Mouse (Mus musculus) midbrain, embryonic 14.5 days (tissue): ENCODE results near the gene Tmem185b. TPM values are rescaled to one million over a fixed set of nuclear protein-coding genes. Genes with fewer than 3 reads are reported as not detected.

Experiments used
- ATAC-seq: fragments of 200-750 bp; cut with Nextera tagmentation; 2 replicates; pipeline ENCODE4 v1.8.0; 2017; ENCODE audit warnings: moderate number of reproducible peaks, moderate library complexity; ENCODE audit not compliant: low FRiP score, low TSS enrichment
- DNase-seq: peaks from one replicate; pipeline ENCODE4 v3.0.0-alpha.2; 2015
- H3K27ac ChIP-seq: fragments of 300-500 bp; sonication (generic); replicated peaks from 2 replicates; pipeline ENCODE4 v1.5.1; 2014; ENCODE audit warnings: mild to moderate bottlenecking, low read depth, low read length, moderate library complexity
- H3K27me3 ChIP-seq: fragments of 300-500 bp; sonication (generic); 2 replicates; pipeline ENCODE4 v1.6.1; 2014; ENCODE audit warnings: low read length, control low read depth, mixed read lengths; ENCODE audit not compliant: control insufficient read depth, insufficient read depth
- H3K36me3 ChIP-seq: fragments of 300-500 bp; sonication (generic); 2 replicates; pipeline ENCODE4 v1.6.1; 2014; ENCODE audit warnings: low read length, control low read depth; ENCODE audit not compliant: control insufficient read depth, insufficient read depth
- H3K4me1 ChIP-seq: fragments of 300-500 bp; sonication (generic); 2 replicates; pipeline ENCODE4 v1.6.1; 2014; ENCODE audit warnings: mild to moderate bottlenecking, antibody characterized with exemption, low read length, control low read depth; ENCODE audit not compliant: control insufficient read depth, insufficient read depth
- H3K4me2 ChIP-seq: fragments of 300-500 bp; sonication (generic); 2 replicates; pipeline ENCODE4 v1.6.1; 2014; ENCODE audit warnings: mild to moderate bottlenecking, low read length, moderate library complexity
- H3K4me3 ChIP-seq: fragments of 300-500 bp; sonication (generic); replicated peaks from 2 replicates; pipeline ENCODE4 v1.5.1; 2014; ENCODE audit warnings: low read depth, low read length
- H3K9ac ChIP-seq: fragments of 300-500 bp; sonication (generic); replicated peaks from 2 replicates; pipeline ENCODE4 v1.6.1; 2014; ENCODE audit warnings: mild to moderate bottlenecking, low read length, moderate library complexity
- H3K9me3 ChIP-seq: fragments of 300-500 bp; sonication (generic); 2 replicates; pipeline ENCODE4 v1.6.1; 2016; ENCODE audit warnings: low read length, control low read depth, mixed read lengths; ENCODE audit not compliant: control insufficient read depth
- WGBS: fragments of 180-500 bp; shearing (Covaris S2); extraction: QIAGEN DNeasy Blood & Tissue Kit; methylation state at CpG from one replicate; pipeline ENCODE4 v1.1.7; 2014; 5-methylcytosine and 5-hydroxymethylcytosine counted together
- polyA plus RNA-seq: library from polyadenylated mRNA; unstranded; fragments of >200 nt; fragmentation: Nextera tagmentation; extraction: Ambion mirVana; gene quantifications from 2 replicates; pipeline ENCODE4 v1.2.1, GENCODE M21; 2014

Tmem185b gene
- polyA plus RNA-seq, 1 experiment from 2014 or later = 19.8 TPM

DNA sequence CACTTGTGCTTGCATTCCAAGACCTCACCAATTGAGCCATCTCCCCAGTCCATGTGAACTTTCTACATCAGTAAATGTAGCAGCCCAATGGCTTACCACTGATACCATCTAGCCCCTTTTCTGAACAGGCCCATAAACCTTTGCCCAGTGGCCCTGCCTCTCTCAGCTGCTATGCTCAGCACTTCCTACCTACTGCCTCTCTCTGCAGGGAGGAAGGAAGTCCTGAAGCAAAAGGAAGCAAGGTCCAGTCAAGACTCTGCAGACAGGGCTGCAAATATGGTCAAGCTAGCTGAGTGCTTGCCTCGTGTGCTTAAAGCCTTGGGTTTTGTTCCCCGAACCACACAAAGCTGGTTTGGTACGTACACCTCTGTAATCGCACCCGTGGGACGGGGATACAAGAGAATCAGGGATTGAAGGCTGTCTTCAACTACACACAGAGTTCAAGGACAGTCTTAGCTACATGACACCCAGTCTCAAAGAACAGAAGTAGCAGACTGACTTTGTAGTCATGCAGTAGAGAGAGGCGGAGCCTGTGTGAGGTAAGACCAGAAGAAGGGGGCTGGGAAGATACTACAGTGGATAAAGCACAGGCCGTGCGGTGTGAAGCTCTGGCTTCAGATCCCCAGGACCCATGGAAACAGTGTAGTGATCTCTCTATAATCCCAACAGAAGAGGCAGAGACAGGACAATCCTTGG lies 27.3 kb upstream of the Tmem185b start:
- Histone ChIP-seq H3K9me3 (no peaks in the 10 kb centered on the region), H3K36me3 (no peaks in the 10 kb centered on the region), H3K27me3 (no peaks in the 10 kb centered on the region), H3K27ac (no peak overlapping the region; the same call in 1 of the 2 replicates), H3K4me2 (no peak overlapping the region), H3K4me3 (no peak overlapping the region), H3K4me1 (peaks cover 8% of the 10 kb centered on the region), H3K9ac (no peak overlapping the region)
- ATAC-seq = no peak
- WGBS = 90% methylated on average over 9 of the region's 9 CpGs
- no peak for DNase-seq

GRCm38 (mm10) chr1:119499456-119499855 lies 26.5 kb upstream of the Tmem185b start:
- no peaks in the 10 kb centered on the region for H3K9me3 ChIP-seq
- 91% methylated on average over 10 of the region's 10 CpGs for WGBS
- no peaks in the 10 kb centered on the region for H3K27me3 ChIP-seq
- ATAC-seq (no peak), DNase-seq (no peak)
- no peak overlapping the region for H3K27ac ChIP-seq
- no peak overlapping the region for H3K4me3 ChIP-seq
- H3K9ac ChIP-seq = no peak overlapping the region
- H3K4me2 ChIP-seq = no peak overlapping the region
- peaks cover 13% of the 10 kb centered on the region for H3K4me1 ChIP-seq
- H3K36me3 ChIP-seq = no peaks in the 10 kb centered on the region

DNA sequence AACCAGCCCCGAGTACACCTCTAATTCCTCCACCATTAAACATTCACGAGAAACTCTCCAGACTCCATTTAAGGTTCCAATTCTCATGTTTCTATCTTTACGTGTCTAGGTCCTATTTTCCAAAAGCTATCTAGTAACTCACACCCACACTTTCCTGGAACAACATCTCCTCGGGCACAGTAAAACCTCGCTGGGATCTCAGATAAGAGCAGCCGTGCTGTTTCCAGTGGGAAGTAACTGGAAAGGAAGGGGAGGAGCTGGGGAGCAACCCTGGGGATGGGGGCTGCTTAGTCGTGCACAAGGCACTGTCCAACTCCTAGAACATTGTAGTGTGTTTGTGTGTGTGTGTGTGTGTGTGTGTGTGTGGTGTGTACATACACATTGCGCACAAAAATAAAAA lies 24.1 kb upstream of the Tmem185b start:
- Histone ChIP-seq H3K27ac (no peak overlapping the region), H3K4me2 (no peak overlapping the region), H3K4me1 (peaks cover 18% of the 10 kb centered on the region), H3K9me3 (no peaks in the 10 kb centered on the region), H3K36me3 (no peaks in the 10 kb centered on the region), H3K27me3 (no peaks in the 10 kb centered on the region; the same call in 1 of the 2 replicates), H3K9ac (no peak overlapping the region), H3K4me3 (no peak overlapping the region)
- DNase-seq (no peak), ATAC-seq (no peak)
- 83% methylated on average over 8 of the region's 8 CpGs for WGBS

- H3K9me3 ChIP-seq = no peaks in the 10 kb centered on the region
- H3K4me2 ChIP-seq = peak overlapping the region; percentile 79
- no peaks in the 10 kb centered on the region for H3K36me3 ChIP-seq
- 89% methylated on average over 11 of the region's 11 CpGs for WGBS
- no peak overlapping the region for H3K4me3 ChIP-seq
- ATAC-seq (no peak), DNase-seq (no peak)
- H3K27ac ChIP-seq = no peak overlapping the region
- no peaks in the 10 kb centered on the region; the same call in 1 of the 2 replicates for H3K27me3 ChIP-seq
- H3K9ac ChIP-seq = no peak overlapping the region
- H3K4me1 ChIP-seq = peaks cover 18% of the 10 kb centered on the region
These were observed 23.2 kb upstream of the Tmem185b start for GRCm38 (mm10) chr1:119502729-119503128.

- no peak overlapping the region for H3K27ac ChIP-seq
- DNase-seq = no peak
- no peak overlapping the region for H3K9ac ChIP-seq
- peak overlapping the region; percentile 79 for H3K4me2 ChIP-seq
- no peaks in the 10 kb centered on the region for H3K9me3 ChIP-seq
- H3K4me3 ChIP-seq = 0 out of 2 replicates have a peak overlapping the region, but pooled peaks have one; percentile 63
- no peaks in the 10 kb centered on the region for H3K36me3 ChIP-seq
- WGBS = 85% methylated on average over 3 of the region's 3 CpGs
- ATAC-seq = no peak
- H3K27me3 ChIP-seq = no peaks in the 10 kb centered on the region; the same call in 1 of the 2 replicates
- peaks cover 18% of the 10 kb centered on the region for H3K4me1 ChIP-seq
These were observed 22.8 kb upstream of the Tmem185b start for GRCm38 (mm10) chr1:119503181-119503580.

DNA sequence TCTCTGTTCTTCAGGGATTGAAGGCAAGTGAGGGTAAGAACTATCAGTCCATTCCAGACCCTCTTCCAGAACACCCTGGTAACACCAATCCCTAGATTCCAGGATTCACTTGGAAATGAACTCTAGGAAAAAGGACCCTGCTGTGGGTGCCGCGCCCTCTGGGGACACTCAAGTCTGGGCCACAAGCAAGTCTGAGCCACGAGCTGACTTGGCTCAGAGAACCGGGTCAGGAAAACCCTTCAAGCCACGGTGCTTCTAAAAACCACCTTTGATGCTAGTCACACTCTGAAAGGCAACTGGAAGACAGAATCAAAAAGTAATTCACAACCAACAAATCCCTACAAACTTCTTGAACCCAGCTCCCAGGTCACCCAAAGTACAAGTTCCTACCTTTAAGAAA lies 22.2 kb upstream of the Tmem185b start:
- H3K4me1 ChIP-seq = peaks cover 18% of the 10 kb centered on the region
- DNase-seq (no peak), ATAC-seq (no peak)
- no peaks in the 10 kb centered on the region for H3K9me3 ChIP-seq
- H3K36me3 ChIP-seq = no peaks in the 10 kb centered on the region
- H3K4me3 ChIP-seq = peak overlapping the region; percentile 63
- peak overlapping the region; percentile 60 for H3K9ac ChIP-seq
- WGBS = 26% methylated on average over 5 of the region's 5 CpGs
- H3K27me3 ChIP-seq = no peaks in the 10 kb centered on the region; the same call in 1 of the 2 replicates
- H3K27ac ChIP-seq = no peak overlapping the region
- peak overlapping the region; percentile 79 for H3K4me2 ChIP-seq

GRCm38 (mm10) chr1:119504260-119505062 lies 21.5 kb upstream of the Tmem185b start, which contains the start of gene Ralb:
Ralb (minus strand) TSS chr1:119504794.
- Histone ChIP-seq H3K4me1 (peaks cover 18% of the 10 kb centered on the region), H3K4me3 (peak within 1 kb of the TSS; percentile 63), H3K36me3 (no peaks in the 10 kb centered on the region), H3K27me3 (no peaks in the 10 kb centered on the region; the same call in 1 of the 2 replicates), H3K9ac (peak within 1 kb of the TSS; percentile 60), H3K27ac (no peak within 1 kb of the TSS), H3K4me2 (peak within 1 kb of the TSS; percentile 79), H3K9me3 (no peaks in the 10 kb centered on the region)
- peak; percentile 96 for DNase-seq
- under 1% methylated on average over 57 of the region's 57 CpGs for WGBS
- ATAC-seq = peak; percentile 98

DNA sequence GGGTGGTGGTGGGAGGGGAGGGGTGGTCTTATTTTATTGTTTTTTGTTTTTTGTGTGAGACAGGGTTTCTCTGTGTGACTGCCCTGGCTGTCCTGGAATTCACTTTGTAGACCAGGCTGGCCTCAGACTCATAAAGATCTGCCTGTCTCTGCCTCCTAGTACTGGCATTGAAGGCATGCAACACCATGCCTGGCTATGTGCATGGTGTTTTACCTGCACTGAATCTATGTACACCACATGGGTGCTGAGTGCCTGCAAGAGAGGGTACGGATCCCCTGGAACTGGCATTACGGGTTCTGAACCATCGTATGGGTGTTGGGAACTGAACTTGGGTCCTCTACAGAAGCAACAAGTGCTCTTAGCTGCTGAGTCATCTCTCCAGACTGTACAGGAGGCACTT lies 20.0 kb upstream of the Tmem185b start:
- no peak for ATAC-seq
- WGBS = 91% methylated on average over 3 of the region's 3 CpGs
- Histone ChIP-seq H3K9ac (no peak overlapping the region), H3K4me1 (peaks cover 18% of the 10 kb centered on the region), H3K9me3 (no peaks in the 10 kb centered on the region), H3K4me3 (no peak overlapping the region), H3K36me3 (no peaks in the 10 kb centered on the region), H3K4me2 (no peak overlapping the region), H3K27me3 (no peaks in the 10 kb centered on the region; the same call in 1 of the 2 replicates), H3K27ac (no peak overlapping the region)
- no peak for DNase-seq
